Mouse (Mus musculus): ENCODE data around the gene Mgea5. TPM values are rescaled to one million over a fixed set of nuclear protein-coding genes. Genes with fewer than 3 reads are reported as not detected.
A peak's percentile ranks its signal among the peaks of the same experiment; 100 is the strongest.

Mgea5 gene
- polyA plus RNA-seq, 1 experiment from 2014 or later = 32.6 TPM

GRCm38 (mm10) chr19:45747028-45747867 is 36.4 kb downstream of the Mgea5 start:
- 14% methylated on average over 11 of the region's 11 CpGs for WGBS
- ATAC-seq (ENCODE audit: extremely low read depth, insufficient number of reproducible peaks, low FRiP score, low TSS enrichment) = no peak
- H3K9ac ChIP-seq = no peak overlapping the region

GRCm38 (mm10) chr19:45746153-45747020 is 37.2 kb downstream of the Mgea5 start:
- Histone ChIP-seq H3K4me2 (peak overlapping the region; percentile 58), H3K36me3 (peaks cover 13% of the 10 kb centered on the region), H3K27me3 (replicated peaks) (peaks cover 56% of the 10 kb centered on the region), H3K9ac (no peak overlapping the region), H3K4me3 (peak overlapping the region; percentile 32), H3K27ac (replicated peaks) (no peak overlapping the region), H3K9me3 (no peaks in the 10 kb centered on the region), H3K4me1 (peaks cover 57% of the 10 kb centered on the region)
- WGBS = 9% methylated on average over 29 of the region's 29 CpGs
- no peak for ATAC-seq (ENCODE audit: extremely low read depth, insufficient number of reproducible peaks, low FRiP score, low TSS enrichment)

More at GRCm38 (mm10) chr19:45747028-45747867, 36.4 kb downstream of the Mgea5 start:
- H3K27me3 ChIP-seq (replicated peaks) = peaks cover 47% of the 10 kb centered on the region
- H3K4me1 ChIP-seq = peaks cover 48% of the 10 kb centered on the region
- H3K27ac ChIP-seq (replicated peaks) = no peak overlapping the region
- H3K36me3 ChIP-seq = peaks cover 20% of the 10 kb centered on the region
- H3K9me3 ChIP-seq = no peaks in the 10 kb centered on the region
- H3K4me2 ChIP-seq = no peak overlapping the region
- H3K4me3 ChIP-seq = no peak overlapping the region

- Histone ChIP-seq H3K9ac (peak overlapping the region; percentile 59), H3K9me3 (no peaks in the 10 kb centered on the region), H3K4me1 (peaks cover 57% of the 10 kb centered on the region), H3K4me2 (peak overlapping the region; percentile 58), H3K36me3 (peaks cover 7% of the 10 kb centered on the region; the same call in 1 of the 2 replicates), H3K27ac (replicated peaks) (no peak overlapping the region), H3K4me3 (peak overlapping the region; percentile 32), H3K27me3 (replicated peaks) (peaks cover 64% of the 10 kb centered on the region)
- no peak for ATAC-seq (ENCODE audit: extremely low read depth, insufficient number of reproducible peaks, low FRiP score, low TSS enrichment)
- 3% methylated on average over 32 of the region's 32 CpGs for WGBS
Observed at GRCm38 (mm10) chr19:45745344-45746152, 38.1 kb downstream of the Mgea5 start.

- H3K36me3 ChIP-seq = no peaks in the 10 kb centered on the region
- H3K27me3 ChIP-seq (replicated peaks) = peaks cover 84% of the 10 kb centered on the region
- H3K9ac ChIP-seq = no peak overlapping the region
- H3K4me2 ChIP-seq = peak overlapping the region; percentile 80; the same call in 1 of the 2 replicates
- peak overlapping the region; percentile 57 for H3K4me3 ChIP-seq
- peaks cover 48% of the 10 kb centered on the region for H3K4me1 ChIP-seq
- WGBS = 27% methylated on average over 7 of the region's 7 CpGs
- no peak for ATAC-seq (ENCODE audit: extremely low read depth, insufficient number of reproducible peaks, low FRiP score, low TSS enrichment)
- no peak overlapping the region for H3K27ac ChIP-seq (replicated peaks)
- no peaks in the 10 kb centered on the region for H3K9me3 ChIP-seq
Observed at GRCm38 (mm10) chr19:45743619-45744018, 40.0 kb downstream of the Mgea5 start.

- peak overlapping the region; percentile 75 for H3K9ac ChIP-seq
- no peaks in the 10 kb centered on the region for H3K36me3 ChIP-seq
- no peak for ATAC-seq (ENCODE audit: extremely low read depth, insufficient number of reproducible peaks, low FRiP score, low TSS enrichment)
- peak overlapping the region; percentile 57 for H3K4me3 ChIP-seq
- H3K9me3 ChIP-seq = no peaks in the 10 kb centered on the region
- no peak overlapping the region for H3K27ac ChIP-seq (replicated peaks)
- H3K4me2 ChIP-seq = peak overlapping the region; percentile 80
- H3K4me1 ChIP-seq = peaks cover 43% of the 10 kb centered on the region
- 3% methylated on average over 20 of the region's 44 CpGs for WGBS
- peaks cover 89% of the 10 kb centered on the region for H3K27me3 ChIP-seq (replicated peaks)
Observed at GRCm38 (mm10) chr19:45742984-45743575, 40.6 kb downstream of the Mgea5 start.

- Histone ChIP-seq H3K9me3 (no peaks in the 10 kb centered on the region), H3K4me1 (peaks cover 42% of the 10 kb centered on the region), H3K27ac (replicated peaks) (no peak within 1 kb of the TSS), H3K4me3 (peak within 1 kb of the TSS; percentile 57), H3K36me3 (no peaks in the 10 kb centered on the region), H3K9ac (peak within 1 kb of the TSS; percentile 75), H3K27me3 (replicated peaks) (peaks cover 96% of the 10 kb centered on the region), H3K4me2 (peak within 1 kb of the TSS; percentile 80)
- WGBS = under 1% methylated on average over 44 of the region's 68 CpGs
- no peak for ATAC-seq (ENCODE audit: extremely low read depth, insufficient number of reproducible peaks, low FRiP score, low TSS enrichment)
Observed at GRCm38 (mm10) chr19:45742218-45742983, 41.2 kb downstream of the Mgea5 start, which contains the start of gene Fgf8. Fgf8 (minus strand) TSS chr19:45742915.

- no peak for ATAC-seq (ENCODE audit: extremely low read depth, insufficient number of reproducible peaks, low FRiP score, low TSS enrichment)
- H3K4me2 ChIP-seq = peak overlapping the region; percentile 80
- peak overlapping the region; percentile 57 for H3K4me3 ChIP-seq
- WGBS = 3% methylated on average over 45 of the region's 45 CpGs
- no peaks in the 10 kb centered on the region for H3K36me3 ChIP-seq
- peak overlapping the region; percentile 75; the same call in 1 of the 2 replicates for H3K9ac ChIP-seq
- H3K4me1 ChIP-seq = peaks cover 44% of the 10 kb centered on the region
- H3K27ac ChIP-seq (replicated peaks) = no peak overlapping the region
- peaks cover 97% of the 10 kb centered on the region for H3K27me3 ChIP-seq (replicated peaks)
- no peaks in the 10 kb centered on the region for H3K9me3 ChIP-seq
Observed at GRCm38 (mm10) chr19:45741431-45742217, 42.0 kb downstream of the Mgea5 start.

- no peak for ATAC-seq (ENCODE audit: extremely low read depth, insufficient number of reproducible peaks, low FRiP score, low TSS enrichment)
- Histone ChIP-seq H3K27ac (replicated peaks) (no peak overlapping the region), H3K9me3 (no peaks in the 10 kb centered on the region), H3K27me3 (replicated peaks) (peaks cover 99% of the 10 kb centered on the region), H3K36me3 (no peaks in the 10 kb centered on the region), H3K4me1 (peaks cover 40% of the 10 kb centered on the region), H3K4me3 (no peak overlapping the region), H3K9ac (no peak overlapping the region), H3K4me2 (no peak overlapping the region)
- 19% methylated on average over 7 of the region's 7 CpGs for WGBS
Observed at GRCm38 (mm10) chr19:45740817-45741216, 42.8 kb downstream of the Mgea5 start.

GRCm38 (mm10) chr19:45740233-45740632 is 43.4 kb downstream of the Mgea5 start:
- Histone ChIP-seq H3K4me1 (peaks cover 34% of the 10 kb centered on the region), H3K9ac (no peak overlapping the region), H3K27ac (replicated peaks) (no peak overlapping the region), H3K4me3 (no peak overlapping the region), H3K36me3 (no peaks in the 10 kb centered on the region), H3K9me3 (no peaks in the 10 kb centered on the region), H3K4me2 (no peak overlapping the region), H3K27me3 (replicated peaks) (peaks cover 99% of the 10 kb centered on the region)
- 22% methylated on average over 13 of the region's 13 CpGs for WGBS
- no peak for ATAC-seq (ENCODE audit: extremely low read depth, insufficient number of reproducible peaks, low FRiP score, low TSS enrichment)

All from heart, embryonic 13.5 days (tissue).